Mouse (Mus musculus) embryonic fibroblast, embryonic 13.5 days (primary cell): ENCODE measurements around the gene Fuk. TPM values are rescaled to one million over a fixed set of nuclear protein-coding genes. Genes with fewer than 3 reads are reported as not detected.
"Not testable (repeated sequence)": the region's sequence is repeated elsewhere in the genome, so short reads cannot be mapped to it uniquely, and the experiment has no call there.

Experiments
- H3K27ac ChIP-seq: 2 replicates; pipeline ENCODE4 v1.5.1; 2012; ENCODE audit warnings: low read length, control low read depth, inconsistent platforms; ENCODE audit not compliant: insufficient read depth
- H3K4me1 ChIP-seq: 2 replicates; pipeline ENCODE4 v1.6.1; 2011; ENCODE audit warnings: low read length; ENCODE audit not compliant: control insufficient read depth, insufficient read depth
- H3K4me3 ChIP-seq: 2 replicates; pipeline ENCODE4 v1.5.1; 2011; ENCODE audit warnings: mild to moderate bottlenecking, control low read depth, low read length; ENCODE audit not compliant: insufficient read depth
- CTCF ChIP-seq: IDR thresholded peaks from 2 replicates; pipeline ENCODE4 v1.5.1; 2011; ENCODE audit warnings: mild to moderate bottlenecking, control low read depth, low read length, moderate library complexity, borderline replicate concordance; ENCODE audit not compliant: insufficient read depth
- POLR2A ChIP-seq: IDR thresholded peaks from 2 replicates; pipeline ENCODE4 v1.6.1; 2011; ENCODE audit warnings: low read depth, mild to moderate bottlenecking, control low read depth, low read length, moderate library complexity
- polyA plus RNA-seq: library from polyadenylated mRNA; stranded (reverse); fragments of >200 nt; gene quantifications from 2 replicates; pipeline ENCODE4 v1.2.4, GENCODE M21; 2011; ENCODE audit warnings: low read depth; ENCODE audit not compliant: missing spikeins, insufficient read length

The Fuk gene
- polyA plus RNA-seq, 1 experiment = 8.4 TPM

GRCm38 (mm10) chr8:110886634-110887033 lies 15.7 kb downstream of the Fuk start:
- no peak for TF ChIP-seq CTCF
- no peak for TF ChIP-seq POLR2A
- H3K4me1 ChIP-seq = no peaks in the 10 kb centered on the region
- no peak overlapping the region for H3K4me3 ChIP-seq
- H3K27ac ChIP-seq = no peak overlapping the region

- H3K4me1 ChIP-seq = no peaks in the 10 kb centered on the region
- no peak overlapping the region for H3K27ac ChIP-seq
- H3K4me3 ChIP-seq = no peak overlapping the region
- TF ChIP-seq POLR2A (no peak), CTCF (no peak)
These were observed 18.5 kb downstream of the Fuk start for GRCm38 (mm10) chr8:110883824-110884223.

DNA sequence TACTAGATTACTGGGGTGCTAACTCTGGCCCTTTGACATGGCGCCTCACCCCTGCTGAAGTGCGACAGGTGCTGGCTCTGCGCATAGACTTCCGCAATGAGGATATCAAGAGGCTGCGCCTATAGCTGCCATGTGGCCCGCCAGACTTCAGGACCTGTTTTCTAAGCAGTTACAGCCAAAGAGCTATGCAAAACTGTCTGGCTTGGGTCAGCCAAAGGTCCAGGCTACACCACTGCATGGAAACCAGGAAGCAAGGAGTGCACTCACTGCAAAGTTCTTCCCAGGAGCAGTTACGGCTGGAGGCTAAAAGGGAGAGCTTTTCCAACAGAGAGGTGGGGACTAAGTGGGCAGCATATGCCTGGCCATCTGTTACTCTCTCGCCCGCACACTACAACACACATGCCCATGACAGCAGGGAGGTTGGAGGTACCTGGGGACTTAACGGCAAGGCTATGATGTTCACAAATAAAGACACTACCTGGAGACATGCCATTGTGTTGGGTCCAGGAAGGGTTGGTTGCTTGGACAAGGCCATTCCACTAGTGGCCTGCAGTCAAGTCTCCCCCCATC lies 20.5 kb downstream of the Fuk start:
- Histone ChIP-seq H3K4me3 (no peak overlapping the region), H3K27ac (no peak overlapping the region), H3K4me1 (no peaks in the 10 kb centered on the region)
- TF ChIP-seq CTCF (no peak), POLR2A (no peak)

- H3K4me3 ChIP-seq = no peak overlapping the region
These were observed 24.4 kb downstream of the Fuk start for GRCm38 (mm10) chr8:110877862-110878261.

GRCm38 (mm10) chr8:110870501-110870900 lies 31.8 kb downstream of the Fuk start:
- H3K27ac ChIP-seq = no peak overlapping the region
- H3K4me1 ChIP-seq = no peaks in the 10 kb centered on the region
- no peak overlapping the region for H3K4me3 ChIP-seq
- TF ChIP-seq CTCF (no peak), POLR2A (no peak)

More at GRCm38 (mm10) chr8:110877862-110878261, 24.4 kb downstream of the Fuk start:
- no peaks in the 10 kb centered on the region for H3K4me1 ChIP-seq
- no peak overlapping the region for H3K27ac ChIP-seq
- TF ChIP-seq CTCF (no peak), POLR2A (no peak)

DNA sequence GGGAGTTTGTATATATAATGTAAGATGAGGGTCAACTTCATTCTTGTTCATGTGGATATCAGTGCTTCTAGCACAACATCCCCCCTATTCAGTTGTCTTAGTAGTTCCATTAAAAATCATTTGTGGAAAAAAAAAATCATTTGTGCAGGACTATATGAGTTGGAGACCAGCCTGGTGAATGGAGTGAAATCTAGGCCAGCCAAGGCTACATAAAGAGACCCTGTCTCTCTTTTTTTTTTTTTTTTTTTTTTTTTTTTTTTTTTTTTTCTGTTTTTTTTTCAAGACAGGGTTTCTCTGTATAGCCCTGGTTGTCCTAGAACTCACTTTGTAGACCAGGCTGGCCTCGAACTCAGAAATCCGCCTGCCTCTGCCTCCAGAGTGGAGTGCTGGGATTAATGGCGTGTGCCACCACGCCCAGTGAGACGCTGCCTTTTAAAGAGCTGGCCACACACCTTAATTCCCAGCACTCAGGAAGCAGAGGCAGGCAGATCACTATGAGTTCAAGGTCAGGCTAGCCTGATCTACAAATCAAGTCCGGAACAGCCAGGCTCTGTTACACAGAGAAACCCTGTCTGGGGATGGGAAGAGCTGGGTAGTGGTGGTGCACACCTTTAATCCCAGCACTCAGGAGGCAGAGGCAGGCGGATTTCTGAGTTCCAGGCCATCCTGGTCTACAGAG lies 40.8 kb downstream of the Fuk start:
- H3K27ac ChIP-seq, H3K4me3 ChIP-seq, H3K4me1 ChIP-seq: not testable (repeated sequence)

GRCm38 (mm10) chr8:110859651-110860501 lies 42.4 kb downstream of the Fuk start:
- Histone ChIP-seq H3K4me1 (no peaks in the 10 kb centered on the region), H3K4me3 (no peak overlapping the region), H3K27ac (no peak overlapping the region)
- TF ChIP-seq CTCF = peak; percentile 24; the same call in 1 of the 2 replicates
- TF ChIP-seq POLR2A = no peak

DNA sequence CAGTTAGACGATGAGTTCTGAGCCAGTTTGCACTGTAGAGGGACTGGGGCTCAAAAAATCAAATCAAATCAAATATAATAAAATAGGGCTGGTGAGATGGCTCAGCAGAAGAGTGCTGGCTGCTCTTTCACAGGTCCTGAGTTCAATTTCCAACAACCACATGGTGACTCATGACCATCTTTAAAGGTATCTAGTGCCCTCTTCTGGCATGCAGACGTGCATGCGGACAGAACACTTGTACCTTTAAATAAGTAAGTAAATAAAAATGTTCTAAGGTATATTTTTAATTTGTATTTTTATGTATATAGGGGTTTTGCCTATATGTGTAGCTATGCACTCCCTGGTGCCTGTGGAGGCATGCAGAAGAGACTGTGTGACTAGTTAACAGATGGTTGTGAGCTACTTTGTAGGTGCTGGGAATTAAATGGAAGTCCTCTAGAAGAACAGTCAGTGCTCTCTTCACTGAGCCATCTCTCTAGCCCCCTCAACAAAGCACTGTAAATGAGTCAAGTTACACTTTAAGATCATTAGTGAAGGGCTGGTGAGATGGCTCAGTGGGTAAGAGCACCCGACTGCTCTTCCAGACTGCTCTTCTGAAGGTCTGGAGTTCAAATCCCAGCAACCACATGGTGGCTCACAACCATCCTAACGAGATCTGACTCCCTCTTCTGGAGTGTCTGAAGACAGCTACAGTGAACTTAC lies 45.4 kb downstream of the Fuk start:
- TF ChIP-seq POLR2A (no peak), CTCF (no peak)
- Histone ChIP-seq H3K4me3 (no peak overlapping the region), H3K4me1 (no peaks in the 10 kb centered on the region), H3K27ac (no peak overlapping the region)

DNA sequence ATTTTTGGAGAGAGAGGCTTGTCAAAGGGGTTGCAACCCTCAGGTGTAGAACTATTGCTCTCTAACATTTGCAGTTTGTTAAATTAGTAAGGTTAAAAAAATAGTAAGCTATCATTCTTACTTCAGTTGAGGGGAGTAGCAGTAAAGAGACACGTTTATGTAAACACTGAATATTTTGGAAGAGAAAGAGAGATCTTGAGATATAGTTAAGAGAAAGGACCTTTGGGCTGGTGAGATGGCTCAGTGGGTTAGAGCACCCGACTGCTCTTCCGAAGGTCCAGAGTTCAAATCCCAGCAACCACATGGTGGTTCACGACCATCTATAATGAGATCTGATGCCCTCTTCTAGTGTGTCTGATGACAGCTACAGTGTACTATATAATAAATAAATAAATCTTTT lies 46.2 kb downstream of the Fuk start:
- not testable (repeated sequence) for H3K4me3 ChIP-seq, H3K4me1 ChIP-seq, H3K27ac ChIP-seq

DNA sequence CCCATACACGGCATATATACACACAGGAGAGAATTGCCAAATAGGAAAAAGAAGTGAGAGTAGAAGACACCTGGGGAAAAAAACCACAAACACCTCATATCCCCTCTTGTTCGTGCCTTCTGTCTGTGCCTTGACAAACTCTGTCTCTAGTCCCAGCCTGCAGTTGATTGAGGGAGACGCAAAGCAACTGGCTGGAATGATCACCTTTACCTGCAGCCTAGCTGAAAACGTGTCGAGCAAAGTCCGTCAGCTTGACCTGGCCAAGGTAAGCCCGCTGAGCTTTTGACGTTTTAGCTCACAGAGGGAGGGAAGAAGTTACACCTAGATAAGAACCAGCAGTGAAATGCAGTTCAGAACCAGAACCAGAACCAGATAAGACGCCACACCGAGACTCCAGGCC lies 51.1 kb downstream of the Fuk start:
- peaks cover 2% of the 10 kb centered on the region for H3K4me1 ChIP-seq
- H3K27ac ChIP-seq = no peak overlapping the region
- no peak overlapping the region for H3K4me3 ChIP-seq
- TF ChIP-seq CTCF (no peak), POLR2A (no peak)
